Mouse (Mus musculus): Measurements from ENCODE around the gene Med20. TPM values are rescaled to one million over a fixed set of nuclear protein-coding genes. Genes with fewer than 3 reads are reported as not detected.
A peak's percentile ranks its signal among the peaks of the same experiment; 100 is the strongest.

Med20 gene
- polyA plus RNA-seq, 1 experiment from 2014 or later = 41.2 TPM

DNA sequence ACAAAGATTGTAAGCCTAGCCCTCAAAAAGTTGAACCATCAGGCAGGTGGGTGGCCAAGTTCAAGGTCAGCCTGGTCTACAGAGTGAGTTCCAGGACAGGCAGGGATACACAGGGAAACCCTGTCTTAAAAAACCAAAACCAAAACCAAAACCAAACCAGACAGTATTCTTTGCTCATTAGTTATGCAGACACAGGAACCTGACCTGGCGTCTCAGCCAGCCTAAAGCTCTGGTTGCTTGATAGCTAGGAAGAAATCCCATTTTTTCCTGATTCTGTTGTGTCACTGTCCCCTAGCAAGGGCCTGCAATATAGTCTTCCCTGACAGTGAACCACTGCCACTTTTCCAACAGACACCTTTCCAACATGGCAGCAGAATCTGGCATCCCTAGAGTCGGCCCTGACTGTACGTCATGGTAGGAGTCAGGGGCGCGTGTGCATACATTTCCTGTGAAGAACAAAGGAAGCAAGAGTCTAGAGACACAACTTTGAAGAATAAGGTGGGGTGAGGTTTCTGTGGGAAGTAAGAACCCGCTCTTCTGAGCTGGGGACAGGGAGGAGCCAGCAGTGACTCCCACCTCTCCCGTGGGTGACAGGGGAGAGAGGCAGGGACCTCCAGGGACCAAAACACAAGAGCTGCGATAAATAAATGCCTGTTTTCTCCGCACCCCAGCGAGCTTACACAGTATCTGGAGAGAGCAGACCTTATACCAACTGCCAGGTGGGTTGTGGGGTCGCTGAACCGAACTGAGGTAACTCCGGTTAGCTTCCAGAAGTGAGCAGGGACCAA lies 10.6 kb upstream of the Med20 start:
- no peak overlapping the region for H3K4me3 ChIP-seq (ENCODE audit: low read depth, low read length)

DNA sequence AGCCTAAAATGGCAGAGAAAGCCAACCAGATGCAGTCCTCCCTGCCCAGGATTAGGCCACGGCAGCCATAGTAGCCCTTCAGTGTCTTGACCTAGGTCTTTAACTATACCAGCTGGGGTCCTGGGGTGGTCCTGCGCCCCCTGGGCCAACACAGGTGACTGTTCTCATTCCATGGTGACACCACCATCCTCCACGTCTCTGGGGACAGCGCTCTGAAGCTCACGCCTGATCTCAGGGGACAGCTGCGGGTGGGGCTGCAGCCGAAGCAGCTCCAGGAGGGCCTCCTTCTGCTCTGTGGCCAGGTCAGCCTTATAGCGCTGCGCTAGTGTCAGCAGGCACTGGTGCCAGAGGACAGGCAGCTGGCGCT lies 10.0 kb upstream of the Med20 start:
- Histone ChIP-seq H3K36me3 (ENCODE audit: control insufficient read depth, insufficient read depth, low read length) (peaks cover 19% of the 10 kb centered on the region), H3K9ac (ENCODE audit: low read length) (no peak overlapping the region), H3K4me3 (ENCODE audit: low read depth, low read length) (no peak overlapping the region), H3K4me1 (ENCODE audit: control insufficient read depth, insufficient read depth, low read length) (peaks cover 16% of the 10 kb centered on the region), H3K9me3 (ENCODE audit: control insufficient read depth, low read length) (no peaks in the 10 kb centered on the region), H3K4me2 (no peak overlapping the region), H3K27me3 (ENCODE audit: control insufficient read depth, insufficient read depth, low read length) (no peaks in the 10 kb centered on the region), H3K27ac (ENCODE audit: low read depth, low read length) (no peak overlapping the region)
- ATAC-seq (ENCODE audit: low FRiP score) (no peak), DNase-seq (ENCODE audit: low spot score, missing footprints) (no peak)
- 89% methylated on average over 10 of the region's 10 CpGs for WGBS

More for the DNA sequence above, 10.6 kb upstream of the Med20 start:
- Histone ChIP-seq H3K27ac (ENCODE audit: low read depth, low read length) (no peak overlapping the region), H3K36me3 (ENCODE audit: control insufficient read depth, insufficient read depth, low read length) (peaks cover 19% of the 10 kb centered on the region), H3K27me3 (ENCODE audit: control insufficient read depth, insufficient read depth, low read length) (no peaks in the 10 kb centered on the region), H3K4me1 (ENCODE audit: control insufficient read depth, insufficient read depth, low read length) (peaks cover 21% of the 10 kb centered on the region), H3K4me2 (no peak overlapping the region), H3K9me3 (ENCODE audit: control insufficient read depth, low read length) (no peaks in the 10 kb centered on the region), H3K9ac (ENCODE audit: low read length) (no peak overlapping the region)
- DNase-seq (ENCODE audit: low spot score, missing footprints) (peak; percentile 78), ATAC-seq (ENCODE audit: low FRiP score) (no peak)
- WGBS = 91% methylated on average over 13 of the region's 13 CpGs

DNA sequence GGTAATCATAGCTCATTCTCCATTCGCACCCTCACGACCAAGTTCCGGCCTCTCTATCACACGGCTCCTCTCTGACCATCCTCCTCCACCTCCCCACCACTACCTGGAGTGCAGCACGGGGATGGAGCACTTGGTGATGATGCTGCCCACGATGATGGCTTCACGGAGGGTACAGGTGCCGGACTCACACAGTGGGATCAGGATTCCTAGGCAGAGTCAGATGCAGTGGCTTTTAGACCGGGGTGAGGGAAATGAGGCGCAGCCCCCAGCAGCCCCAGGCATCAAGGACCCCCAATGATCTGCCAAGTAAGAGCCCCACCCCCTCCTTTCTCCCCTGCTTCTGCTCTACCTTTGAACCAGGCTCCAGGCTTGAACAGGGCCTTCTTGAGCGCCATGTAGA lies 9.1 kb upstream of the Med20 start:
- DNase-seq (ENCODE audit: low spot score, missing footprints) (peak; percentile 61), ATAC-seq (ENCODE audit: low FRiP score) (no peak)
- H3K9ac ChIP-seq (ENCODE audit: low read length) = no peak overlapping the region
- peaks cover 19% of the 10 kb centered on the region for H3K36me3 ChIP-seq (ENCODE audit: control insufficient read depth, insufficient read depth, low read length)
- no peaks in the 10 kb centered on the region for H3K9me3 ChIP-seq (ENCODE audit: control insufficient read depth, low read length)
- WGBS = 91% methylated on average over 11 of the region's 11 CpGs
- H3K4me2 ChIP-seq = no peak overlapping the region
- H3K4me3 ChIP-seq (ENCODE audit: low read depth, low read length) = no peak overlapping the region
- no peak overlapping the region for H3K27ac ChIP-seq (ENCODE audit: low read depth, low read length)
- H3K4me1 ChIP-seq (ENCODE audit: control insufficient read depth, insufficient read depth, low read length) = peaks cover 7% of the 10 kb centered on the region
- no peaks in the 10 kb centered on the region for H3K27me3 ChIP-seq (ENCODE audit: control insufficient read depth, insufficient read depth, low read length)

DNA sequence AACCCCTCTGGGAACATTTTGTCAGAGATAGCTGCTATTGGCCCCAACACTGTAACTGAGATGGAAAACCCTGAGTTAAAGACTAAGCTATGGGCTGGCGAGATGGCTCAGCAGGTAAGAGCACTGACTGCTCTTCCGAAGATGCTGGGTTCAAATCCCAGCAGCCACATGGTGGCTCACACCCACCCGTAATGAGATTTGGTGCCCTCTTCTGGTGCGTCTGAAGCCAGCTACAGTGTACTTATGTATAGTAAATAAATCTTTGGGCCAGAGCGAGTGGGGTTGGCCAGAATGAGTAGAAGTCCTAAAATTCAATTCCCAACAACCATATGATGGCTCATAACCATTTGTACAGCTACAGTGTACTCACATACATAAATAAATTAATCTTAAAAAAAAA lies 5.2 kb upstream of the Med20 start:
- Histone ChIP-seq H3K9me3 (ENCODE audit: control insufficient read depth, low read length) (no peaks in the 10 kb centered on the region), H3K4me2 (no peak overlapping the region), H3K27me3 (ENCODE audit: control insufficient read depth, insufficient read depth, low read length) (no peaks in the 10 kb centered on the region), H3K27ac (ENCODE audit: low read depth, low read length) (no peak overlapping the region), H3K36me3 (ENCODE audit: control insufficient read depth, insufficient read depth, low read length) (peaks cover 20% of the 10 kb centered on the region), H3K4me3 (ENCODE audit: low read depth, low read length) (no peak overlapping the region), H3K9ac (ENCODE audit: low read length) (no peak overlapping the region), H3K4me1 (ENCODE audit: control insufficient read depth, insufficient read depth, low read length) (peaks cover 9% of the 10 kb centered on the region)
- DNase-seq (ENCODE audit: low spot score, missing footprints) (peak; percentile 68), ATAC-seq (ENCODE audit: low FRiP score) (no peak)
- WGBS = 83% methylated on average over 5 of the region's 5 CpGs

DNA sequence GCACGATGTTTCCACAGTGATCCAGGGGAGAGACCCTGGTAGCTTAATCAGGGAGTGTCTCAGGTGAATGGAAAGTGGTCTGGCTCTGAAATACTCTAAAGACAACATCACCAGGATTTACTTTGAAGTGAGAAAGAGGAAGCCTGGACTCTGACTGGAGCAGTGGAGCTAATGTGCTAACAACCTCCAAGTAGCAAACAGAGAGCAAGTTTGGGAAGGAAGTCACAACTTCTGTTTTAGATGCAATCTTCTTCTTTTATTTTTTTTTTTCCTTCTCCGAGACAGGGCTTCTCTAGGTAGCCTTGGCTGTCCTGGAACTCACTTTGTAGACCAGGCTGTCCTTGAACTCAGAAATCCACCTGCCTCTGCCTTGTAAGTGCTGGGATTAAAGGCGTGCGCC lies 2.2 kb upstream of the Med20 start:
- peaks cover 17% of the 10 kb centered on the region for H3K4me1 ChIP-seq (ENCODE audit: control insufficient read depth, insufficient read depth, low read length)
- peaks cover 7% of the 10 kb centered on the region for H3K36me3 ChIP-seq (ENCODE audit: control insufficient read depth, insufficient read depth, low read length)
- no peak for ATAC-seq (ENCODE audit: low FRiP score)

DNA sequence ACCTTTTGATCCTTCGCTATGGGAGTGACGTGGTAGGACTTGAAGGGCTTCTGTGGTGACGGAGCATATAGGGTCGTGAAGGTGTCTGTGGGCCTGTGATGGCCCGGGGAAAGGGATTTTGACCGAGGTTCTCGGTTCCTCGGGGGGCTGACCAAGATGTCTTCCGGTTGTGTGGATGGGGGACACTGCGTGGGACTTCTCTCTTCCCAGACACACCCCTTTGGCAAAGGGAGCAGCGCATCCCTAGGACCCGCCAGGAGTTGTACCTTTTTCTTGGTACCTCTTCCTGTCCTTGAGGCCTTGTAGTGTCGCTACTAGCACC lies 240 bp downstream of the Med20 start:
- Histone ChIP-seq H3K9ac (ENCODE audit: low read length) (peak overlapping the region; percentile 77), H3K36me3 (ENCODE audit: control insufficient read depth, insufficient read depth, low read length) (peaks cover 3% of the 10 kb centered on the region; the same call in 1 of the 2 replicates), H3K4me1 (ENCODE audit: control insufficient read depth, insufficient read depth, low read length) (peaks cover 17% of the 10 kb centered on the region), H3K9me3 (ENCODE audit: control insufficient read depth, low read length) (no peaks in the 10 kb centered on the region), H3K4me2 (peak overlapping the region; percentile 92), H3K27me3 (ENCODE audit: control insufficient read depth, insufficient read depth, low read length) (no peaks in the 10 kb centered on the region), H3K27ac (ENCODE audit: low read depth, low read length) (no peak overlapping the region; the same call in 1 of the 2 replicates), H3K4me3 (ENCODE audit: low read depth, low read length) (peak overlapping the region; percentile 87)
- no peak for DNase-seq (ENCODE audit: low spot score, missing footprints)
- 0% methylated on average over 13 of the region's 13 CpGs for WGBS
- no peak; the same call in 1 of the 2 replicates for ATAC-seq (ENCODE audit: low FRiP score)

More for the DNA sequence above, 2.2 kb upstream of the Med20 start:
- no peaks in the 10 kb centered on the region for H3K9me3 ChIP-seq (ENCODE audit: control insufficient read depth, low read length)
- no peak overlapping the region for H3K9ac ChIP-seq (ENCODE audit: low read length)
- H3K4me2 ChIP-seq = no peak overlapping the region
- DNase-seq (ENCODE audit: low spot score, missing footprints) = no peak
- no peaks in the 10 kb centered on the region for H3K27me3 ChIP-seq (ENCODE audit: control insufficient read depth, insufficient read depth, low read length)
- 91% methylated on average over 4 of the region's 4 CpGs for WGBS
- no peak overlapping the region for H3K4me3 ChIP-seq (ENCODE audit: low read depth, low read length)
- H3K27ac ChIP-seq (ENCODE audit: low read depth, low read length) = no peak overlapping the region

DNA sequence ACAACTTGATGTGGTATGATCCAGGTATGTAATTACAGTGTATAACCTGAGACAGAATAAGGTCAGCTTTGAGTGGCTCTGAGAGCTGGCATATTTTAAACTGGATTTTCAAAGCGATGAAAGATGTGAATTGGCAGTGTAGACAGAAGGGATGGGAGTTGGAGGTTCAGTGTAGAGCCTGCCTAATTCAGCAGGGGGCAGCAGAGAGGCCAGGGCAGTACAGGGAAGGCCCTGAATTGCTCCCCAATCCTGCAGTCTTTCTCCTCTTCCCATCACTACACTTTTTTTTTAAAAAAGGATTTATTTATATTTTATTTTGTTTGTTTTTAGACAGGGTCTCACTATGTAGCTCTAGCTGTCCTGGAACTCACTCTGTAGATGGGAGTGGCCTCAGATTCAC lies 2.6 kb downstream of the Med20 start:
- no peak for DNase-seq (ENCODE audit: low spot score, missing footprints)
- Histone ChIP-seq H3K27me3 (ENCODE audit: control insufficient read depth, insufficient read depth, low read length) (no peaks in the 10 kb centered on the region), H3K9me3 (ENCODE audit: control insufficient read depth, low read length) (no peaks in the 10 kb centered on the region), H3K27ac (ENCODE audit: low read depth, low read length) (no peak overlapping the region), H3K4me1 (ENCODE audit: control insufficient read depth, insufficient read depth, low read length) (peaks cover 17% of the 10 kb centered on the region), H3K4me2 (no peak overlapping the region), H3K4me3 (ENCODE audit: low read depth, low read length) (no peak overlapping the region), H3K36me3 (ENCODE audit: control insufficient read depth, insufficient read depth, low read length) (0 out of 2 replicates have a peak, but pooled peaks cover 6% of the 10 kb centered on the region), H3K9ac (ENCODE audit: low read length) (no peak overlapping the region)
- ATAC-seq (ENCODE audit: low FRiP score) = no peak
- 89% methylated on average over 1 of the region's 1 CpGs for WGBS

DNA sequence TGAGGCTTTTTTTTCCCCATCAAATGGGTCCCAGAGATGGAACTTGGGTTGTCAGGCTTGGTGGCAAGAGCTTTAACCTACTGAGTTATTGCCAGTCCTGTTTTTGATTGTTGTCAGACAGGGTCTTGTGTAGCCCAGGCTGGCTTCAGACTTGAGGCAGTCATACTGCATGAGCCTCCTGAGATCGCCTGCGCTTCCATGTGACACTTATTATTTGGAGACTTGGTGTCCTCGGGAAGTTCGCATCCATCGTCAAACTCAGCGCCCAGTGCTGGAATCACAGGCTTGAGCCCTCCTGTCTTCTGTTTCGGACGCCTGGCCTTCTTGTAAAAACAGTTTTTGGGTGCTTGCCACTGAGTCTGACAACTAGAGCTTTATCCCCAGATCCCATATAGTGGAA lies 4.7 kb downstream of the Med20 start:
- WGBS = 94% methylated on average over 8 of the region's 8 CpGs

DNA sequence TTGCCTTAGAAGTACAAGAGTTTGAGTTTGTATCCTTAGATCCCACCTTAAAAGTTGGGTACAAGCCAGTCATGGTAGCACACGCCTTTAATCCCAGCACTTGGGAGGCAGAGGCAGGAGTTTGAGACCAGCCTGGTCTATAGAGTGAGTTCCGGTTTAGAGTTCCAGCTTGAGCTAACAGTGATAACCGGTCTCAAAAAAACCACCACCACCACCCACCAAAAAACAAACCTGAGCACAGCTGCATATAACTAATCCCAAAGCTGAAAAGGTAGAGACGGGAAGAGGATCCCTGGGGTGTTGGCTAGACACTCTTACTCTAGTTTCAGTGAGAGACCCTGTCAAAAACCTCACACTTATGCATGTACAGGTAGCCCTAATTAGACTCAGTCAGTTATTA lies 5.3 kb downstream of the Med20 start:
- peaks cover 9% of the 10 kb centered on the region for H3K4me1 ChIP-seq (ENCODE audit: control insufficient read depth, insufficient read depth, low read length)
- H3K4me3 ChIP-seq (ENCODE audit: low read depth, low read length) = no peak overlapping the region
- no peak for ATAC-seq (ENCODE audit: low FRiP score)
- no peaks in the 10 kb centered on the region for H3K27me3 ChIP-seq (ENCODE audit: control insufficient read depth, insufficient read depth, low read length)
- no peak overlapping the region for H3K9ac ChIP-seq (ENCODE audit: low read length)
- WGBS = 88% methylated on average over 4 of the region's 4 CpGs
- H3K9me3 ChIP-seq (ENCODE audit: control insufficient read depth, low read length) = no peaks in the 10 kb centered on the region
- no peak overlapping the region for H3K27ac ChIP-seq (ENCODE audit: low read depth, low read length)
- 0 out of 2 replicates have a peak, but pooled peaks cover 6% of the 10 kb centered on the region for H3K36me3 ChIP-seq (ENCODE audit: control insufficient read depth, insufficient read depth, low read length)
- H3K4me2 ChIP-seq = no peak overlapping the region
- DNase-seq (ENCODE audit: low spot score, missing footprints) = no peak

More for the DNA sequence above, 4.7 kb downstream of the Med20 start:
- H3K27ac ChIP-seq (ENCODE audit: low read depth, low read length) = no peak overlapping the region
- peaks cover 9% of the 10 kb centered on the region for H3K4me1 ChIP-seq (ENCODE audit: control insufficient read depth, insufficient read depth, low read length)
- H3K9ac ChIP-seq (ENCODE audit: low read length) = no peak overlapping the region
- DNase-seq (ENCODE audit: low spot score, missing footprints) (no peak), ATAC-seq (ENCODE audit: low FRiP score) (no peak)
- H3K27me3 ChIP-seq (ENCODE audit: control insufficient read depth, insufficient read depth, low read length) = no peaks in the 10 kb centered on the region
- H3K9me3 ChIP-seq (ENCODE audit: control insufficient read depth, low read length) = no peaks in the 10 kb centered on the region
- H3K36me3 ChIP-seq (ENCODE audit: control insufficient read depth, insufficient read depth, low read length) = 0 out of 2 replicates have a peak, but pooled peaks cover 6% of the 10 kb centered on the region
- H3K4me2 ChIP-seq = no peak overlapping the region
- no peak overlapping the region for H3K4me3 ChIP-seq (ENCODE audit: low read depth, low read length)
